Mouse (Mus musculus) fat pad, adult 2 months (tissue): ENCODE results near the gene Kcnk3.

Source experiments
- DNase-seq: peaks from one replicate; pipeline ENCODE4 v3.0.0-alpha.2; 2011; ENCODE audit warnings: low read depth, low spot score; ENCODE audit errors: extremely low read depth

Kcnk3 gene

DNA sequence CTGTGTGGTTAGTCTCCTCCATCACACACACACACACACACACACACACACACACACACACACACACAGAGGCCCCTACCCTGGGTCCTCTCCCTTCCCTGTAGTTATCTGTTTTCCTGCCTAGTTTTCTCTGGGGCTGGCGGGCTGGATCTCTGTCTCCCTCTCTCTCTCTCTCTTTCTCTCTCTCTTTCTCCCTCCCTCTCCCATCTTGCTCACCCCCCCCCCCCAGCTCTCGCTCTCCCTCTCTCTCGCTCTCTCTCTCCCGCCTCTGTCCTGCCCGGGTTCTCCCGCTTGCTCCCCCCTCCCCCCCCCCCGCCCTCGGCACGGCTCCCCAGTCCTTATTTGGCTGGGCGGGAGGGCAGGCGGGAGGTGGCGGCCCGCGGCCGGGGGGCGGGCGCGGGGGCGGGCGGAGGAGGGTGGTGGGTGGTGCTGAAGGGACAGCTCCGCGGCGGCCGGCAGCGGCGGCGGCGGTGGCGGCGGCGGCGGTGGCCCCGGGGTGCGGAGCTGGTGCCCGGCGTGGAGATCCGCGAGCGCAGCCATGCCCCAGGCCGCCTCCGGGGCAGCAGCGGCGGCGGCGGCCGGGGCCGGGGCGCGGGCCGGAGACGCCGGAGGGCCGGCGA lies at the start of gene Kcnk3:
Gene Kcnk3 (plus strand): TSS at position 490 of the 620 bp plus-strand sequence.
- no peak for DNase-seq

DNA sequence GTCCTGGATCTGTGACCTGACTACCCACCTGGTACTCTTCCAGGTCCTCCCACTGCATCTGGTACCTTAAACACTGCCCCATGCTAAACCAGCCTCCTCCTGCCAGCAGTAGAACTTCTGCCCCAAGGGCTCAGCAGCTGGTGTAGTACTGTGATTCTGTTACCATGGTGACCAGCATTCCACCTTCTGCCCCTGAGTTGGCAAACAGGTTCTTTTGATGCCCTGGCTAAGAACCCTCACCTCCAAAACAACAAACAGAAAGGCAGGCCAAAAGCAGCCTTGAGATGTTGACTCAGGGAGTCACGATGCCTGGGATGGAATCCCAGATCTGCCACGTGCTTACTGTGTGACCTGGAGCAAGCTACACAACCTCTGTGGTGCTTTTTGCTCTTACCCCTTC lies 42.3 kb upstream of the Kcnk3 start, which contains the start of gene Cib4:
Gene Cib4 (minus strand): TSS at position 139 of the 400 bp plus-strand sequence.
- DNase-seq, result no peak

DNA sequence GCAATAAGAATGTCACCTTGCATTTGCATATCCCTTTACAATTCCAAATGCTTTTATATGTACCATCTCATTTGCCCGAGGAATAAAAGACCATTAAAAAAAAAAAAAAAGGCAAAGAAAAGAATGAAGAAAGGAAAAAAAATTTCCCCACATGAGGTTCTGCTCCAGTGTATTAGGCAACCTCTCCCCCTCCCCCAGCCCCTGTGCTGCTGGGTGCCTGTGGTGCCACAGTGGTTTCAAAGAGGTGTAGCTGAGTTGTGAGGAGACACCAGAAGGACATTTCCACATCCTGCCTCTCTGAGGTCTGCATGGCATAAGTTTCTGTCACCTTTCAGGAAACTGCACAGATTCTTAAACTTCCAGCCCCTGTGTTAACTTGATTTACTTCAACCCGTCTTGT lies 39.3 kb upstream of the Kcnk3 start:
- no peak for DNase-seq

DNA sequence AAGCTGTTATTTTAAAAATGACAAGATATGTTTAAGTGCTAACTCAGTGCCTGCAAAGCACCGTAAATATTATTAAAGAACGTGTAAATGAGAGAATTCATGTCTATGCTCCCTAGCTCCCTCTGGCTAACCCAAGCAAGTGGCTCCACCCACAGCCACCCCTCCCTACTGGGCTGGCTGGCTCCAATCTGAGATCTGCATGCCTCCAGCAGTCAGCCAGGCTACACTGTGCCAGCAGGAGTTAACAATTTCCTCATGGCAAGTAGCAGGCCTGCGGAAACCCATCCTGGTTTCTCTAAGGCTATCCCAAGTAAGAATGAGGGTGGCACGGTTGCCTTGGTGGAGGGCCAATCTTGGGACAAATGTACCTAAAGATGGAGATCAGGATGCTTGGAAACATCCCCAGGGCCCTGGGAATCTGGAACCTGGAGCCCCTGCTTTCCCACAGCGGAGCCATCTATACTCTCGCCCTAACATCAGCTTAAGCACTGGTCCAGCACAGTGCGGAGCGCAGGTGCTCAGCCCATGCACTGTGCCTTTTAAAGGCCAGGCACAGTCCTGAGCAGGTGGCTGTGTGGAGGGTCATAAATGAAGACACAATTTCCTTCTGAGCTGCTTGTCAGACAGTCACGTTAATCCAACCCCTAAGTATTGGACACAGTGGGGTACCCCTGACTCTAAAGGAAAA lies 37.5 kb upstream of the Kcnk3 start:
- DNase-seq, result no peak

DNA sequence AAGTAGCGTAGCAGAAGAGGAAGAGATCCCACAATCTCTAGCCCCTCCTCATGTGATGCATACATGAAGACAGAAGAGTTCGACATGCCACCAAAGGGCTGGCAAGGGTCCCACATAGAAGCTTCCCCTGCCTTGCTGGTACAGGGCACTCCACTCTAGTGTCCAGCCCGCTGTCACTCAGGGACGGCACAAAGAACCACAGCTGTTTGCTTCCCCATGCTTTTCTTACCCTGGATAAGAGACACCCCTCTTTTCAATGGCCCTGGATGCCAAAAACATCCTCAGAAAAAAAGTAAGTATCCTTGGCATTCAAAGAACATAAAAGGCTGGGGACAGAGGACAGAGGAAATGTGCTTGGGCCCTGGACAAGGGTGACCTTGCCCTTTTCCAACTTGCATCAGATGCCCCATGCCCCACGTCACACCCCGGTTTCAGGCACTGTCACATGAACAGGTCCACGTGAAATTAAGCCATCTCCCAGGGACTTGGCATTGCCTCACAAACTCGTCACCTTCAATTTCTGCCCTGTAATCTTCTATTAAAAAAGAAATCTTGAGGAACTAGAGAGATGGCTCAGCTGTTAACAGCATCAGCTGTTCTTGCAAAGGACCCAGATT lies 36.8 kb upstream of the Kcnk3 start:
- DNase-seq, result no peak

DNA sequence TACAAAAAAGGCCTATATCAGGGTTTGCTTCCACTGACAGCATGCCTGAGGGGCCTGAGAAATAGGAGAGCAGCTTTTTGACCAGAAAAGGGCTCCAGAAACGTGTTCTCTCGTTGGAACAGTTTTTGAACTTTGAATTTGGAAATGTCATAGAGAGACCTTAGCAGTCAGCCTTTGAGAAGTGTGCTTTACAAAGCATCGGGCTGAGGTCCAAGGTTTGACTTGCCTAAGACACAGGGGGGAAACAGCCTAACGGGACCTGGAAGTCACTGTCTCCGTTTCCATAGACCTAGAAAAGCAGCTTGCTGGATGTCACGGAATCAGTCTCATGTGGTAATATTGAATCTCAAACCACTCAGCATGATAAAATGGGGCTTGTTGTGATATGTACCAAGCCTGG lies 36.0 kb upstream of the Kcnk3 start:
- DNase-seq, result no peak

DNA sequence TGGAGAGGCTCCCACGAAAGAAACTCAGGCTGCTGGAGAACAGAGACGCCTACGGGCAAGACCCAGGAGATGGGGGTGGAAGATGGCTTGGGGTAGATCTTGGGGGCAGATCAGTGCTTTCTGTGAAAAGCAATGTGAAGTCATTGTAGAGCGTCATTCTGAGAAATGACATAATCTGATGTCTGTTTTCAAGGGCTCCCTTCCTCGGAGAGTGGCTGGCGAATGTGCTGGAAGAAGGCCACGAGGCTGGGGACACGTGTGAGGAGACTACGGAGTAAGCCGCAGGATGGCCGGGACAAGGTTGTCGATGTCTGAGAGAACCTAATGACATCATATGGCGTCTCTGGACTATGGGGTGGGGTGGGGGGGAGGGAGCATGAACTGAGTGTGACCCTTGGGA lies 34.0 kb upstream of the Kcnk3 start:
- DNase-seq, result no peak

DNA sequence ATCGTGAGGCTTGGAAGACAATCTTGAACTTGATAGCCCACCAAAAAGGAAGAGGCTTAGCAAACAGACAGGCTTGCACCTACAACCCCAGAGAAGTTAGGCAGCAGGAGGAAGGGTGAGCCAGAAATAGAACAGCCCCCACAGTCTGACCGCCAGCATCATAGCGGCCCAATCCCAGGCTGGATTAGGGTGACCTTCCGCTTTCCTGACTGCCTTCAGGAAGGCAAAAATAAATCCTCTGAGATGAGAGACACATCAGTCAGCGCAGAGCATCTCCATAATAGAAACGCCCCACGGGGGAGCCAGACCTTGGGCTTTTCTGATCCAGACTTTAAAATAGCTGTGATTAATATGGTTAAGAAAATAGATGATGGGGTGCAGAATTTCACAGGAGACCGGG lies 33.0 kb upstream of the Kcnk3 start:
- DNase-seq, result no peak

DNA sequence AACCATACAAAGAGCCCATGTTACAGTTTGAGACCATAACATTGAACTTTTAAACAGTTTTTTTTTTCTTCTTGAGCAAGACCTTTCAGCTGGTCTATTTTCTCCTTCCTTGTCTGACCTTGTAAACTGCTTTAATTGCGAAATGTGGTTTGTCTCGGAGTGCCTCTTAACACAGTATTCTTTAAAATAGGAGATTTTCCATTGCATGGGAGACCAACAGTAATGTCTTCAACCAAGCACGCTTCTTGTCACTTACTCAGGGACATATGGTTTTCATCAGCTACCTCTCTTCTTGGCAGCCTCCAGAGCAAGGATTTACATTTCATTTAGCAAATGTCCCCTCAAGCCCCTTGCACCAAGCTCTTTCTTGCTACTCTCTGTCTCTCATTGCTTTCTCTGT lies 31.7 kb upstream of the Kcnk3 start:
- no peak for DNase-seq

DNA sequence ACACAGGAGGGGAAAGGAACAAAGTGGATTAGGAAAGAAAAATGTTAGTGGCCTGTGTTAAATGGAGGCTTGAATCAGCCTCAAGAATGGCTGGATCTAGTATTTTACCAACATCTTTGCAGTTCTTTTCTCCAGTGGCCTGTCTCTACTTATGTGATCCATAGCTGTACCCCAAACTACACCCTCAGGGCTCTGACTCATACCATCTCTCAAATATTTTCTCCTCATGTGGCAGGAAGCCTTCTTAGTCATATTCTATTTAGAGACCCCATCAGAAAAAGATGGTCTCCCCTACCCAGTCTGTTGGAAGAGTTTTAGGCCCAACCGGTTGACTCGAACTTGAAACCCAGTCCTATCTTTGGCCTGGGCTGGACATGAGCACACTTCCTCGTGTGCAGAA lies 28.5 kb upstream of the Kcnk3 start:
- no peak for DNase-seq

DNA sequence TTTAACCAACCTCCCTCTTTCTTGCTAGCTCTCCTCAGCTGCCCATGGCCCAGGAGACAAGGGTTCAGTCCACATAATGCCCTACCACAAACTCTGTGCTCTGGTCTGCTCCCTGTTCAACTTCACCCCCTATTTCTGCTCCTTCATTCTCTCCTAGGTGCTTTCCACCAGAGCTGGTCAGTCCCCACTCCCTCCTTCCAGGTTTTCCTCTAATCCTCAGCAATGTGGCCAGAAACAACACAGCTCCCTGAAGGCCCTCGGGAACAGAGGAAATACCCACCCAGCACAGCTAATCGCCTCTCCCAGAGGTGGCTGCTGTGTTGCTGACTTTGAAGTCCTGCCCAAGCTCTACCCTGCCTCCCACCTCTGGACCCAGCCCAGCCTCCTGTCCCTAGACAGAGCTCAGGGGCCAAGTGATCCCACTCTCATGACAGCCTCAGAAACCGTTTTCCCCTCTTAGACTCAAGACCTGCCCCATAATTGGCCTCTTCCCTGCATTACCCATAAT lies 27.9 kb upstream of the Kcnk3 start:
- DNase-seq, result no peak

DNA sequence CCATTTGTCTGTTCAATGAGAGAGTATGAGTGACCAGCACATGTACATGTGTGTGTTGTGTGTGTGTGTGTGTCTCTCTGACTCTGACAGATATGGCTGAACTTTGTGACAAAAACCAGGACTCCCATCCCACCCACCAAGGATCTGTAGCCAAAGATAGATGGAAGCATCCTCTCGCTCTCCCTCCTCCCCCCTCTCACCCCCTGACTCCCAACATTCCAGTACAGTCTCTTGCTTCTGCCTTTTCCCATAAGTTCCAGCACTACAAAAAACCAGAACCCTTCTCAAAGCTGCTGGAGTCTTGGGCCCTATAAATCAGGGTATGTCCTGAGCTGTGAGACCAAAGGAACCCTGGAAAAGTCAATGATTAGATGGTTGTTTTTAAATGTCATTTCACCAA lies 19.5 kb upstream of the Kcnk3 start:
- no peak for DNase-seq

DNA sequence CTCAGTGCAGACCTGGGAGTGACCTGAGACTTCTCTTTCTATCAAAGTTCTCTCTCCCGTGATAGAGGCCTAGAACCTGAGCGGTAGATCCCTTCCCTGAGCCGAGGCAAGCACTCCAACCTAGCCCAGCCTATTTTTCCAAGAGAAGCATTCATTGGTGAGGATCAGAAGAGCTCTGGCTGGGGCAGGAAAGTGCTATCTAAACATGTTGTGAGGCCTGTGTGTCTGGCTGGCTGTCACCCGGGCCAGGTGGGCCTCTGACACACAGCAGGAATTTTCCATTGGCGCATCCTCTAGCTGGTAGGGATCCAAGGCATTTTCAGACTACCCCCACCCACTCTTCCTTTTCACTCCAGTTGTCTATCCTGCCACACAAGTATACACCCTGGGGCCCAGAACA lies 16.1 kb upstream of the Kcnk3 start:
- DNase-seq, result no peak

DNA sequence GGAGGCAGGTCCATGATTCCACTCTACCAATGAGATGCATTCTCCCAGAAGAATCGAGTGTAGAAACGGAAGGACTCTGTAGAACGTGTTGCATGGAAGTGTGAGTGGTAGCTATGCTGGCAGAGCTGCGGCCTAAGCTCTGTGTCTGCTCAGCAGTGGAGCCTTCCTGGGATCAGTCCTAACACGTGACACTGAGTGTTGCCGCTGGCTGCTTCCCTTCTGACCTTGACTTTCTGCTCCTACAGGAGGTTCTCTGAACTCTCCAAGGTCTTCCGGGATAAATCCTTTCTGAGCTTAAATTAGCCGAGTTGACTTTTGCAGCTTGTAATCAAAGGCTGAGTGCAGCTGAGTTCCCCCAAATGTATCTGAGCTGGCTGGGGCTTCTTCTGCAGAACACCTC lies 13.6 kb upstream of the Kcnk3 start:
- no peak for DNase-seq

DNA sequence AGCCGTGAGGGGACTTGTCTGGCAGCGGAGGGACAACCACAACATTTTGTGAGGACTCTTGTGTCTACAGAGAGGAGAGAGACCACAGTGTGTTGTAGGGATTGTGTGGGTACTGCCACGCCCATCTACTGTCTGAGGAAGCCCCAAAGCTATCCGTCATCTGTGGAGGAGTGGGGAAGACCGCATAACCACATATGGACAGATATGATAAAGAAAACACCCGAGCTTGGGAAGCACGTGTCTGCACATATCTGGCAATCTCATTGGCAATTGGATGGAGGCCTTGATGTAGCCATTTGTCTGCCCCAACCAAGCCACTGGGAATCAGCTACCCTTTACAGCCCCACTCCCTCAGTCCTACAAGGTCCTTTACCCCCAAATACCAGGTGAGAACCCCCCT lies 11.7 kb upstream of the Kcnk3 start:
- no peak for DNase-seq

DNA sequence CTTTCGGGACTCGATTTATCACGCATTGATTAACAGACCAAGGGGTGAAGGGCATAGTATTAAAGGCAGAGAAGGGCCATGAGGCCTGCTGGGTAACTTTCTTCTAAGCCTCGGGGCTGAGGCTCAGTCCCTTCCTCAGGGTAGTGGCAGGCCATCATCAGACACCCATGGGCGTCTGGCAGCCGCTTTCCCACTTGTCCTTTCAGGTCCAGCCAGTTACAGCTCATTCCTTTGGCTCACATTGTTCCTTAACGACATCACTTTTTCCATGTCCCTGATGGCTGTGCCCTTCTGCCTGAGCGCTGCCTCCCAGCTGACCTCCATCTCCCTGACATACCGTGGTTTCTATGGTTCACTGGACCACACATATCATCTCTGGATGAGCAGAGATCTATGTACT lies 10.7 kb upstream of the Kcnk3 start:
- DNase-seq, result no peak

DNA sequence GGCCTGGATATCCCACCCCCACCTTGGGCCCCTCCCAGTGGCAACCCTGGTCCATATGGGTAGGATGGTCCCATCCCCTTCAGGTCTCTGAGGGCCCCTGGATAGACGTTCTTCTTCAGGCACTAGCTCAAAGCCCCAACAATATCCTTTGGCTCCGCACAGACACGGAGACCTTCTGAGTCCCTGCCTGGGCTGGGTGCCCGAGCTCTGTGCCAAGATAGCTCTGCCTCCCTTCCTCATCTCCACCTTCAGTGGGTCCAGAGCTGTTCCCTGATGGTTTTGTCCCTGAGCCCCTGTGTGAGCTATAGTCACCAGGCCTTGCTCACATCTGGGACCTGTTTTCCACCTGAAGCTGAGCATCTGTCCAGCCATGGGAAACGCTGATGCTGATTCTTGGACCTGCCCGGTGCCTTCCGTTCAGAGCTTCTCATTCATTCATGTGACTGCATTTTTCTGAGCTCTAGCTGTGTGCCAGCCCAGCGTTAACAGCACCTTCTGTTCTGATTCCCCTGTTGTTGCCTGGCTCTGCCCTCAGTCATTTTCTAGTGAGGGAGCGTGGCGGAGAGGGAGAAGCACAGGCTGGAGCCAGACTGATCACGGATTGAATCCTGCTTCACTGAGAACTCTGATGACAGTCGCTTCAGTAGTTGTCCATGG lies 10.2 kb upstream of the Kcnk3 start:
- DNase-seq, result no peak

DNA sequence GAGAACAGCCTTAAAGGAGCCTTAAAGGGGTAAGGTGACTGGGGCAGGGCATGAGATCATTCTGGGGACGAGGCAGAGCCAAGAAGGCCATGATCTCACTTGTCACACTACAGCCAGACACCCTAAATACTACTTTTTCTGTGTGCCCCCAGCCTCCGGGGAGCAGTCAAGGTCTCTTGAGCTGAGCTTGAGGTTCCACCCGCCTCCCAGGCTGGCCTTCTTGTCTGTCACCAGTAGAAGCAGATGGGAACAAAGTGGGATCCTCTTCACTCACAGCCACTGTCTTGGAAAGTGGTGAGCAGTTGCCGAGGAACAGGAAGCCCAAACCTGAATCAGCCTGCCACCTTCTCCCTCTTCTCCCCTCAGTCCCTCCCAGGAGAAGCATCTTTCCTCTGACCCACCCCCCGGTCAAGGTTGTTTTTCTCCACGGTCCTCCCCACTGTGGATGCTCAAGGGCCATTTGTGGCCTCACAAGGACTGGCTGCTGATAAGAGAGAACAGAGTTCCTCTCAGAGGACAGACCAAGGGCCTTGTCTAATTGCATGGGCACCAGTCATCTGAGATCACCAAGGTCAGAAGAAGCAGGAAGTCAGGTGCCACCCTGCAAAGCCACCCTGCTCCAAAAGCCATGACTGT lies 9.4 kb upstream of the Kcnk3 start:
- no peak for DNase-seq

DNA sequence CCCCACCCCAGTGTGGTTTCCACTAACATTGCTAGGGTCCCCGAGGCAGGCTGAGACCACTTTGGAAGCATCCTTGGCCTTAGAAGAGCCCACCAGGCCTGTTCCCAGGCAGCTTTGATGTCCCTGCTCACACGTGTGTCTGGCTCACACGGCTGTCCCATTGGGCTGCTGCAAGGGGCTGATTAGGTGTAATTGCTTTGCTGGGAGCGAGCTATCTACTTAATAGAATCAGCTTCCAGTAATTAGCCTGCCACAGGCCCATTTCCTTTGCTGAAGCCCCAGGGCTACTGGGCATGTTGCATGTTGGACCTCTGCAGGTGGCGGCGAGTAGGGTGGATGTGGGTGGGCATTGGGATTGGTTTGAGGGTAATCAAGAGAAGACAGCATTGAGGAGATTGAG lies 7.2 kb upstream of the Kcnk3 start:
- no peak for DNase-seq

DNA sequence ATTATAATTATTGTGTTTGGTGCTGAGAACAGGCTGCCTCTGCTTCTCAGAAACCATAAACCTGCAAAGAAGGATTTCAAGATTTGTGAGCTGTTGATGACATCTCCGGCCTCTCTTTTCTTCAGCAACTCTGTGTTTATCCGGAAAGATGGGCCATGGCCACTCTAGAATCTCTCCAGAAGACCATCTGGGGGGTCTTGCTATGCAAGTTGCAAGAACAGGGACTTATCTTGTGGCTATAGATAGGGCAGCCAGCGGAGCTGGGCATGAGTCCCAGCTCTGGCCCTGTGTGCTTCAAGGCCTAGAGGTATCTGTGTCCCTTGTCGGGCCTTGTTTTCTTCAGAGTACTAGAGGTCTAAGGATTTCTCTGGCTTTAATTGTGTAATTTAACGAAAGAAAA lies 6.0 kb upstream of the Kcnk3 start:
- no peak for DNase-seq

DNA sequence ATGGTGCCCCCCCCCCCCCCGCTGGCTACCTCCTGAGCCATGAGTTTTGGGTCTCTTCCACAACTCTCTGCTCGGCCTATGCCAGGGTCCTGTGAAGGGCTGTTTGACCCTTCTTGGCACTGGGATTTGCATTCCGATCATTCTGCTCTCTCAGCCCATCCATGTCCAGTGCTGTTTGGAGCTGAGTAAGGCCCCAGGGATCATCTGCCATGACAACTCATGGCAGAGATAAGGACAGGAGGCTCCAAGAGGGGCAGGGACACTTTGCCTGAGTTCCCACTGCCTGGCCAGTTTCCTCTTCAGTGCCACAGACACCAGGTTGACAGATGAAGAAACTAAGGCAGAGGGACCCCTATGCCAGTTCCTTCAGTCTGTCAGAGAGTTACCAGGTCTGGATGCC lies 1.4 kb upstream of the Kcnk3 start:
- DNase-seq, result no peak
